Comparison of ENCODE assay signal across 12 mouse cellular contexts in the genomic region with DNA sequence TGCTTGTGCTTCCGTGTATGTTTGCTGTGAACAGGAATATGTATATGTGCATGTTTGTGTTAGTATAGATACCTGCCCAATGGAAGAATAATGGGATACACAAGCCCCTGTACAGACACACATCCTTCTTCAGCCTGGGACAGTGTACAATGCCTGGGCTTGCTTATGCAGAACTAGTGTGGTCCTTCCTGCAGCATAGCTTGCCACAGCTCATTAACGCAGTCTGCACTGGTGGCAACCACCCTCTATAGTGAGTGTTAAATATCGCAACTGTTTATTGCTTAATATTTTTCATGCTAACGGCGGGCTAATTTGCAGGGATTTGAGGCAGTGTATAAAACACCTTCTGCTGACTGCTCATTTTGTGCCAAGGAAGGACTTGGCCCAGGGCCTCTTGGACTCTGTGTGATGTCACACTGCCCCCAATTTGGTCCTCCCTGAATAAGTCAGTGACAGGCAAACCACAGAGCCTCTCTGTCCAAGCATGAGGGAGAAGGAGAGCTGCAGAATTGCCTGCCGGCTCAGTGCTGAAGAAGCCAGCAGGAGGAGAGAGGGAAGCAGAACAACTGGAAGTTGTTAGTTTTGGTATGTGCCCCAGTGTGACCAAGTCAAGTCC.
DNase-seq lines count a peak whose midpoint lies in the region; ATAC-seq and TF ChIP-seq lines count a peak whose summit lies in the region.
"Had no signal": no experiment of that assay in that cellular context is flagged by ENCODE, and none has a peak within 500 bp of the region (broad histone marks: within the 10 kb centered on the region; RNA-seq: fewer than 3 reads in every experiment).

No protein-coding gene starts in this region.

- no peak overlapping the region for H3K4me2 ChIP-seq in hindbrain, embryonic 14.5 days (replicated peaks)
- H3K4me2 ChIP-seq in hindbrain, embryonic 12.5 days (replicated peaks) = no peak overlapping the region
- no peak overlapping the region for H3K4me2 ChIP-seq in lung, embryonic 16.5 days (ENCODE audit: low read depth, low read length)
- H3K4me2 ChIP-seq in limb, embryonic 12.5 days = no peak overlapping the region
- H3K4me2 ChIP-seq: heart, embryonic 12.5 days; liver, embryonic 11.5 days had no signal

- H3K9ac ChIP-seq in hindbrain, embryonic 14.5 days = no peak overlapping the region
- no peak overlapping the region for H3K9ac ChIP-seq in hindbrain, embryonic 12.5 days
- H3K9ac ChIP-seq in lung, embryonic 16.5 days (ENCODE audit: low read length) = no peak overlapping the region
- H3K9ac ChIP-seq in limb, embryonic 12.5 days (replicated peaks) = no peak overlapping the region
- H3K9ac ChIP-seq: heart, embryonic 12.5 days had no signal

- WGBS in cerebellum, adult 2 months = 22% methylated on average over 6 of the region's 6 CpGs
- WGBS in hindbrain, embryonic 14.5 days = 58% methylated on average over 6 of the region's 6 CpGs
- WGBS in hindbrain, embryonic 12.5 days = 78% methylated on average over 6 of the region's 6 CpGs
- 61% methylated on average over 6 of the region's 6 CpGs for WGBS in lung, embryonic 16.5 days
- 40% methylated on average over 6 of the region's 6 CpGs for WGBS in limb, embryonic 12.5 days

- peaks cover 4% of the 10 kb centered on the region; the same call in 1 of the 2 replicates for H3K9me3 ChIP-seq in hindbrain, embryonic 14.5 days (ENCODE audit: control insufficient read depth, low read length)
- H3K9me3 ChIP-seq in hindbrain, embryonic 12.5 days (replicated peaks) = 0 out of 2 replicates have a peak, but pooled peaks cover 3% of the 10 kb centered on the region
- H3K9me3 ChIP-seq in lung, embryonic 16.5 days (ENCODE audit: control insufficient read depth, low read length) = no peaks in the 10 kb centered on the region
- no peaks in the 10 kb centered on the region for H3K9me3 ChIP-seq in limb, embryonic 12.5 days

- H3K4me1 ChIP-seq in cerebellum, adult 2 months (ENCODE audit: control insufficient read depth, insufficient read depth, low read length) = peaks cover 8% of the 10 kb centered on the region
- no peaks in the 10 kb centered on the region for H3K4me1 ChIP-seq in hindbrain, embryonic 14.5 days (replicated peaks; ENCODE audit: control insufficient read depth, insufficient read depth, low read length)
- H3K4me1 ChIP-seq in hindbrain, embryonic 12.5 days = peaks cover 14% of the 10 kb centered on the region
- H3K4me1 ChIP-seq in lung, embryonic 16.5 days (replicated peaks; ENCODE audit: control insufficient read depth, insufficient read depth, low read length) = no peaks in the 10 kb centered on the region
- H3K4me1 ChIP-seq in limb, embryonic 12.5 days (replicated peaks) = peaks cover 7% of the 10 kb centered on the region; the same call in 1 of the 2 replicates

- no peak; the same call in 1 of the 2 replicates for ATAC-seq in hindbrain, embryonic 14.5 days (ENCODE audit: low FRiP score)
- ATAC-seq in hindbrain, embryonic 12.5 days (ENCODE audit: low FRiP score) = no peak
- ATAC-seq in lung, embryonic 16.5 days (ENCODE audit: low read depth) = peak; percentile 47; the same call in 1 of the 2 replicates
- peak; percentile 78; the same call in 1 of the 2 replicates for ATAC-seq in limb, embryonic 12.5 days (ENCODE audit: insufficient number of reproducible peaks, insufficient read depth, low FRiP score, low TSS enrichment, low read depth)

- no peak for TF ChIP-seq CTCF in cerebellum, adult 2 months (IDR thresholded peaks at IDR 0.05; ENCODE audit: borderline replicate concordance, insufficient read depth, low read depth, low read length)

- no peak for TF ChIP-seq POLR2A in cerebellum, adult 2 months (IDR thresholded peaks at IDR 0.05; ENCODE audit: borderline replicate concordance, insufficient read depth, low read length)

- no peak overlapping the region for H3K4me3 ChIP-seq in cerebellum, adult 2 months (replicated peaks; ENCODE audit: insufficient read depth, low read depth, low read length)
- H3K4me3 ChIP-seq in hindbrain, embryonic 14.5 days (replicated peaks; ENCODE audit: low read length) = no peak overlapping the region
- H3K4me3 ChIP-seq in hindbrain, embryonic 12.5 days = no peak overlapping the region
- no peak overlapping the region for H3K4me3 ChIP-seq in lung, embryonic 16.5 days (ENCODE audit: low read length)
- no peak overlapping the region for H3K4me3 ChIP-seq in limb, embryonic 12.5 days (replicated peaks)
- H3K4me3 ChIP-seq: heart, embryonic 12.5 days had no signal

- H3K27ac ChIP-seq in cerebellum, adult 2 months (ENCODE audit: insufficient read depth, low read length) = no peak overlapping the region
- H3K27ac ChIP-seq in hindbrain, embryonic 14.5 days = no peak overlapping the region
- no peak overlapping the region for H3K27ac ChIP-seq in hindbrain, embryonic 12.5 days
- no peak overlapping the region for H3K27ac ChIP-seq in lung, embryonic 16.5 days (ENCODE audit: low read length)
- no peak overlapping the region; the same call in 1 of the 2 replicates for H3K27ac ChIP-seq in limb, embryonic 12.5 days

- H3K27me3 ChIP-seq in cerebellum, adult 2 months (ENCODE audit: control insufficient read depth, insufficient read depth, low read length) = no peaks in the 10 kb centered on the region
- no peaks in the 10 kb centered on the region for H3K27me3 ChIP-seq in hindbrain, embryonic 14.5 days (ENCODE audit: control insufficient read depth, insufficient read depth, low read length)
- H3K27me3 ChIP-seq in hindbrain, embryonic 12.5 days = no peaks in the 10 kb centered on the region
- no peaks in the 10 kb centered on the region for H3K27me3 ChIP-seq in lung, embryonic 16.5 days (ENCODE audit: control insufficient read depth, insufficient read depth, low read depth, low read length)
- H3K27me3 ChIP-seq in limb, embryonic 12.5 days = 0 out of 2 replicates have a peak, but pooled peaks cover 6% of the 10 kb centered on the region
- H3K27me3 ChIP-seq: heart, embryonic 12.5 days had no signal

- peak; percentile 18 to 48 for DNase-seq in cerebellum, adult 2 months
- no peak for DNase-seq in cerebellum, adult 11-12 months
- DNase-seq in hindbrain, embryonic 14.5 days (ENCODE audit: low spot score) = peak; percentile 54
- no peak for DNase-seq in lung, adult 18-20 months
- no peak for DNase-seq in testis, postnatal 10 days (ENCODE audit: low spot score)
- DNase-seq: adrenal gland, postnatal 10 days; gastrocnemius, postnatal 10 days had no signal

- H3K36me3 ChIP-seq in hindbrain, embryonic 14.5 days (replicated peaks; ENCODE audit: control insufficient read depth, insufficient read depth) = no peaks in the 10 kb centered on the region
- no peaks in the 10 kb centered on the region for H3K36me3 ChIP-seq in hindbrain, embryonic 12.5 days
- H3K36me3 ChIP-seq in lung, embryonic 16.5 days (ENCODE audit: control insufficient read depth, insufficient read depth, low read length) = no peaks in the 10 kb centered on the region
- no peaks in the 10 kb centered on the region for H3K36me3 ChIP-seq in limb, embryonic 12.5 days
- H3K36me3 ChIP-seq: heart, embryonic 12.5 days had no signal

Comparison
In these comparisons a context has a peak if more than half of its experiments do, and no peak if none do; other contexts are left out.
1. DNase-seq: peak in cerebellum, adult 2 months (2 of 2) and hindbrain, embryonic 14.5 days (single experiment); none in cerebellum, adult 11-12 months (single experiment), lung, adult 18-20 months (0 of 2) and testis, postnatal 10 days (single experiment).
2. ATAC-seq: peak in lung, embryonic 16.5 days (single experiment) and limb, embryonic 12.5 days (single experiment); none in hindbrain, embryonic 14.5 days (single experiment) and hindbrain, embryonic 12.5 days (single experiment).